Mouse (Mus musculus) kidney, adult 11 months (tissue): Measurements from ENCODE around the gene Orm1.
A peak's percentile ranks its signal among the peaks of the same experiment; 100 is the strongest.

Source experiments
- DNase-seq: peaks from one replicate; pipeline ENCODE4 v3.0.0; 2022

Gene Orm1

DNA sequence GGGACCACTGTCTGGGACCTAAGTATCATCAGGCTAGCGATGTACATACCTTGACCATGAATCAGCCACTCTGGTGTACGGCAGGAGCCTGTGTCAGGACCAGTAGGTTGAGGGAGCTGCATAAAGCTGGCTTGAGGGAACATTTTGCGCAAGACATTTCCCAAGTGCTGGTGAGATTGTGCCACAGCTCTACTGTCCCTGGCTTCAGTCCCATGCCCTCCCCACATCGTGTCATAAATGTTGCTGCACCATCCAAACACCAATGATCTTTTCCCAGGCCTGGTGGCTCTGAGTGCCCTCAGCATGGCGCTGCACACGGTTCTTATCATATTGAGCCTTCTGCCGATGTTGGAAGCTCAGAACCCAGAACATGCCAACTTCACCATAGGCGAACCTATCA lies at the start of gene Orm1:
Orm1 (plus strand) TSS at position 266 of the 400 bp plus-strand sequence.
- no peak for DNase-seq

DNA sequence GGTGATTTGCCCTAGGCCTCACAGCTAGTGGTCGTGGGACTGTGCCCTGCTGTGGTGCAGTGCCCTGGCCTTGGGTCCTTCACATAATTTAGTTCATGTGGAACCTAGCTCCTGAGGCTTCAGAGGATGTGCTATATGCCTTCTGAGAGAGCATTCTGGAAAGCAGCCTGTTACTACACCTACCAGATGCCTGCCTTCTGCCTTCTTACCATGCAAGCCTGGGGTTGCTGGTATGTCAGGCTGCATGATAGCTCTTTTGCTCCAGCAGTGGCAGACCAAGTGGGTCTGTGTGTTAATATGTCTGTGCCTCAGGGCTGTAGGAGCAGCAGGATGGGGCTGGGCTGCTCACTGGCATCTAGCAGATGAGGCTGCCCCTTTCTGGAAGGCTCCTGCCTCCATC lies 48.7 kb upstream of the Orm1 start:
- no peak for DNase-seq

DNA sequence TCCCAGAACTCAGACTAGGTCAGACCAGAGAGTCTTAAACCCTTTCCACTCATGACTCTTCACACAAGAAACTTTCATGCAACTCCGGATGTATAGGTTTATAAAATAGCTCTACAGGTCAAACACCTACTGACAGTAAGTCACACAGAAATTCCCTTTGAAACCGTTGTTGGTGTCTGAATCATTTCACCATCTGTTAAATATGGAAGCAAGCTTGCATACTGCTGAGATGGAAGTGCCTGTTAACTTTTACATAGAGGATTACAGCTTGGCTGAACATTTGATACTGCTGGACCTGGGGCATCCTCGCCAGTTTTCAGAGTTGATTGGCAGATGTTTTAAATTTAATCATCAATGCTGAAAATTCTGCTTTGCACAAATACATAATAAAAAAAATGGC lies 48.1 kb upstream of the Orm1 start:
- no peak for DNase-seq

DNA sequence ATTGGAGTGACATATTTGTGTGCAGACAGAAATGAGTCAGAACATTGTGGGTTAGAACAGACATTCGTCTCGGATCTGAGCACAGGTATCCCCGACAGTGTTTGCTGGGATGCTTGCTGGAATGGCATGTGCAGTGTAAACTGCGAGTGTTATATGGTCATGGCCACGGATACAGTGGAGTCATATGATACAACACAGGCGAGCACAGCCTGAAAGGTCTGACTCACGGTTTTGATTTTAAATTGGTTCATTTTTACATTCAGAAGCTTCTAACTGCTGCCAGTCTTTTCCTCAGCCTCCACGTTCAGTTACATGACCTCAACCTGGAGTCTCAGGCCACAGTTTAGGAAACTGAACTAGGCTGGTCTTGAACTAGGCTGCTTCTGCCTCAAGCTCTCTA lies 47.5 kb upstream of the Orm1 start:
- DNase-seq, result no peak

DNA sequence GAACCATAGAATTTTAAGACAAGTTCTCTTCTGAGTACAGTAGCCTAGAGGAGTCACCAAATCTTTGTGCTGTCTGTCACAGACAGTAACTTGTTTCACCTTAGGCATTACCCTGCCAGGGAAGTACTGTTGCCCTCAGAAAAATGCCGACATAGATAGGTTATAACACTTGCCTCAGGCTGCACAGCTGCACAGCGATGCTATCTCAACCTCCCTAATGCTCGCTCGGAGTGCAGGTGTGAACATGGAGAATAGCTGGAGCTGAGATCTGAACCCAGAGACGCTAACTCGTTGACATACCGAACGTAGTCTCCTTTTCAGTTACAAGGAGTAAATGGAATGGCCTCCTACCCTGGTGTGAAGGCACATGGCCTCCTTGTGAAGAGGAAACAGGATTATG lies 46.2 kb upstream of the Orm1 start:
- no peak for DNase-seq

DNA sequence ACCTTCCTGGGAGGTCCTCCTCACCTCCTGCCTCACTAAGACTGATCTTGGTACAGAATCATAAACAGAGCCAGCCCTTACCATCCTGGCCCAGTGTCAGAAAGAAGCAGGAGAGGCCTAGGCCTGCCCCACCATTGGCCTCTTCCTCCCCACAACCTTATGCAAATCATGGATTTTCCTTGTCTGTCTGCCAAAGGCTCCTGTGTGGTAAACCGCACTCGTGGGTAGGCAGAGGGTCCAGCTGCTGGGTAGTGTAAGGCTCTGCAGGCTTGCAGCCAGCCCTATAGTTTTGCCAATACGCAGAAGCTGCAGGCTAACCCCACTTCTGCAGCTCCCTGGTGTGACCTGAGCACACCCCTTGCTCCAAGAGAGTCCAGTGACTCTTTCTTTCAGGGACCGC lies 41.7 kb upstream of the Orm1 start:
- no peak for DNase-seq

DNA sequence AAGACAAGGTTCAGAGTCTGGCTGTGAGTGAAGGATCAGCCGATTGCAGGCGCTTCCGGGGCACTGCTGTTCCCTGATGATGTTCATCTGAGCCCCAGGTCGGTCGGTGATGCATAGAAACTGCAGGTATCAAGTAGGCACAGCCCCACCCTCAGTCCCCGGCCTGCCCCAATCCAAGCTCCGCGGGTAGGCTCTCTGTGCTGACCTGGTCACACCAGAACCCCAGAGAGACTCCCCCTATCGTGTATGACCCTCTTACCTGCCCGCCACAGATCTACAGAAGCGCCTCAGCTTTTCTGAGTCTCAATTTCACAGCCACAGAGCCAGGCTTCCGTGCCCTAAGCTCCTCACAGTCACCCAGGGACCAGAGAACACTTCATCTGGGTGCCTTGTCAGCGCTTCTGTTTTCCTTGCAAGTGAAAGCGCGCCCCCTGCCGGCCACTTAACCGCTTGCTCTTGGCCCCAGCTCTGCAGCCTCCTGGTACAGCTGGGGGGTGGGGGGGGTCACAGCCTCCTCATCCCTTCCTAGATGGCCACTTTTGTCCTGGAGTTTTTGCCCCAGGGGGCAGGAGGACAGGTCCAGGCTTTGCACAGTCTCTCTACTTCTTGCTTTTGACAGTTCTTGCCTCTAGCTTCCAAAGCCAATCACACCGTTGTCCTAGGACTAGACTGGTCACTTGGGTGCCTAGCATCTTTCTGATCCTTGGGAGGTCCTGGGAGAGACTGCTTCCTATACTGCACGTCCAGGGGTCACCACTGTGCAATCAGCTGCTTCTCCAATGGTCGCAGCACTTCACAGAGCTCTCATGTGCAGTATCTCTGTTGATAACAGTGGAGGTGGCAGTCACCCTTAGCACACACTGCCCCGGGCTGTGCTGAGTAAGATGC lies 36.9 kb upstream of the Orm1 start:
- DNase-seq, result peak; percentile 82

DNA sequence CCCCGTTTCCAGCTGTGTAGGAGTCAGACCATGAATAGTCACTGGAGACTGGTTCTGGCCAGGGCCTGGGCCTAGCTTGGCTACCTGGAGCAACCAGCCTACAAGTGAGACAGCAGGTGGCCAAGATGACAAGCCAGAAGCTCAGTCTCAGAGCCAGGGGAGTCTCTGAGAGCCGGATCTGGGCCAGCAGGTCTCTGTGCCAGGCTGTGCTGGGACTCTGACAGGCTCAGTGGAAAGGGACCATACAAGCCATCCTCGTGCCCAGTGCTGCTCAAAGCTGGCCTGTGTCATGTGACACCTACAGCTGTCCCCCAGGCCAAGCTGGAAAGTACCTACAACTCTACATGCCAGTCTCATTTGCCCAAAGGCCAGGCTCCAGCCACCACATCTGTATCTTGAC lies 36.0 kb upstream of the Orm1 start:
- no peak for DNase-seq

DNA sequence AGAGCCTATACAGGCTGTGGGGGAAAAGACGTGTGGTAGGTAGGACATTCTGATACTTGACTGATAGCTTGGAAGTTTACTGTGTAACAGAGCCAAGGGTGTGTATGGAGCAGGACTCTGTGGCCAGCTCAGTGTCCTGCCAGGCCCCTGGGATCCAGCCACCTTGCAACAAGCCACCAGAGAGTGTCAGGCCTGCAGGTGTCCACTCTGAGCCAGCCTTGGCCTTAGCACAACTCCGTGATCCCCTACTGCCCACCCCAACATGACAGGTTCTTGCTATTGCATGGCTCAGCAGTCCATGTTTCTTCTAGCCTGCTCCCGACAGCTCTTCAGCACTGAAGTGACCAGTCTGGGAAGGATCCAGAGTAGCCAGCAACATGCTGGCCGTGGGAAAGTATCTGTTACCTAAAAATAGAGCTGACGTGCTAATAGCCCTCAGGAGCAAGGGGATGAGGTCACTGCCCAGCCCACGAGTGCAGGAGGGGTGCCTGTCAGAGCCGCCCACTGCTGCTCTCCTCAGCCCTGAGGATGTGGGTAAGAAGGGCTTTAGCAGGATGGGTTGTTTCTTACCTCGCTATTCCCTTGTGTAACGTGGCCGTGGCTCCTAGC lies 34.0 kb upstream of the Orm1 start:
- DNase-seq, result no peak

DNA sequence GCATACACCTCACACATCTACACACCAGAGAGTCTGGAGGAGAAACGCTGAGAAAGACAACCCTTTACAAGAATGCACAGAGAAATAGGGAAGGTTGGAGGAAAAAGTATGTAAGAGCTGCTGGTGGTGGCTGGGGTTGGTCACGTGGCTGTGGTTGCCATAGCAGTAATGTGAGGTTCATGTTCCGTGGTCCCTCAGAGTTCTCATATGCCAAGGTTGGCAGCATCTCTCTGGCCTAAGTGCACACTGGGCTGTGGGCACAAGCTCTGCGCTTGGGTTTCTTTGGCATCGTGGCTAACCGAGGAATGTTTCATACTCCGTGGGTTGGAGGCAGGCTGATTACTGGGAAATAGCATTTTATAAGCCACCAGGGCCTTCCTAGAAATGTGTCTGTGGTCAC lies 32.9 kb upstream of the Orm1 start:
- DNase-seq, result no peak

DNA sequence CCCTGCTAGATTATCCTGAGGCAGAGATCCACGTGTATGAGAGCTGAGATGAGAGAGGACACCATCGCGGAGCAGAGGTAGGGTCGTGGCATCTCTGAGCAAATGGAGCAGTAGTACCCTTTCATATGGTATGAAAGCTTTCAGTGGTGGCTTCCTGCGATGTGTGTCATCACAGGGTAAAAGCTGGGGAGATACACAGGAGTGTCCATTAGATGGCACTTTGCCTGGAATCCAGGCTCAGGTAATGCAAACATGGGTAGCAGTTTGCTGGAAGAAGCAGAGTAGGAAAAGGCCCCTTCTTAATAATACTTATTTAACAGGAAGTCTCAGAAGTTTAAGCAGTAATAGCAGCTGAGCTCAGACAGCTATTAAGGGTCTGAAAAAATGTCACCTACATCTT lies 30.3 kb upstream of the Orm1 start:
- no peak for DNase-seq

DNA sequence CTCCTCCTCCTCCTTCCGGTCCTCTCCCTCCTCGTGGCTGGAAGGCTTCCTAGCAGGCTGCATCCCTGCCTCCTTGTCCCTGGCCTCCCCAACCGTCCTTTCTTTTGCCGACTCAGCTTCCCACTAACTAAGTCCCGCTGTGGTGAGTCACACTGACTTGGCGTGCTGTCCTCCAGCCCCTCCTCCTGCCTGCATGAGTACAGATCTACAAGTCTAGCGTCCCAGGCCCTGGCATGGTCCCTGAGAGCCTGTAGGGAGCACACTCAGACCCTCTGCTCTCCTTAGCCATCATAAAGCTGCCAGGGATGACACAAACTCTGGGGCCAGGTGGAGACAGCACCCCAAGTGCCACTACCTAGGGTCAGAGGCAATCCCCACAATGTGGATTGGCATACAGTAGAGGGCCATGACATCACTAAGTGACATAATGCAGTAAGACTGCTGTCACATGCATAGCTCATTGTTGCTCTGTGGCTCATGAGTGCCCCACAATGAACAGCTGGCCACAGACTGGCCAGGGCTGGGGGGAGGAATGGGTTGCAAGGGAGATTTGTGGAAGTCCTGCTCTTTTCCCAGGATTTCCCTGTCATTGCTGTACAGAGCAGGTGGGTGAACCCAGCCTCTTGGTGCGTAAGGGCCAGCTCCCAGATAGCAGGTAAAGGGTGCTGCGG lies 28.1 kb upstream of the Orm1 start:
- peak; percentile 20 for DNase-seq

DNA sequence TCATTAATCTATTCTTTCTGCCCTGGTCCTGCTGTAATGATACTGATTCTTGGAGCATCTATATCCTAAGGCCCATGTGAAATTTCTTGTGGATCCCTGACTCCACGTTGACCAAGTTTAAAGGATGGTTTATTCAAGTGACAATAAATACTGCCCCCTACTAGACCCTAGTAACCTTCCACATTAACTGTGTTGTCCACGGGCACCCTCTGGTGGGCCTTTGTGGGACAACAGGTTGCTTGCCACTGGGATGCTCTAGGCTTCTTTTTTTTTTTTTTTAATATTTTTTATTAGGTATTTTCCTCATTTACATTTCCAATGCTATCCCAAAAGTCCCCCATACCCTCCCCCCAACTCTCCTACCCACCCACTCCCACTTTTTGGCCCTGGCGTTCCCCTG lies 24.8 kb upstream of the Orm1 start:
- peak; percentile 20 for DNase-seq

DNA sequence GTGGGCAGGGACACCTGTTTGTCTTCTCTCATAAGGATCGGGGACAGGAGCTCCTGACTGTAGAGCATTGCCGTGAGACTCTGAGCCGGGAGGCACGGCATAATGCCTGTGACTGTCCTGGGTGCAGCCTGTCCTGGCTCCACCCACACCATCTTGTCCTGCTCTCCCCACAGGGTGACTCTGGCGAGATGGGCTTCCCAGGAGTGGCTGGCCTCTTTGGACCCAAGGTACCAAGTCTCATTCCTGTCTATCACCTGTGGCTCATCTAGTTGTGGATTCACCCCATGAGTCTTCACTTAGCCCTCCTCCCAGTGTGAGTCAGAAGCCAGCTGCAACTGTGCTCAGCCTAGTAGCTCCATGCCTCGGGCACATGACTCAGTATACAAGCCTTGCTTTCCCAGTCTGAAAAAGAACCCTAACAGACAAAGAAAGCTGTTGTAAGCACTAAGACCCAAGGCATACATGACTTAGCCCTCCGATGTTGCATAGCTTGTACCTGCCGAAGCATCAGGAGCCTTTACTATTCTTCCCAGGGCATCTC lies 21.0 kb upstream of the Orm1 start:
- no peak for DNase-seq

DNA sequence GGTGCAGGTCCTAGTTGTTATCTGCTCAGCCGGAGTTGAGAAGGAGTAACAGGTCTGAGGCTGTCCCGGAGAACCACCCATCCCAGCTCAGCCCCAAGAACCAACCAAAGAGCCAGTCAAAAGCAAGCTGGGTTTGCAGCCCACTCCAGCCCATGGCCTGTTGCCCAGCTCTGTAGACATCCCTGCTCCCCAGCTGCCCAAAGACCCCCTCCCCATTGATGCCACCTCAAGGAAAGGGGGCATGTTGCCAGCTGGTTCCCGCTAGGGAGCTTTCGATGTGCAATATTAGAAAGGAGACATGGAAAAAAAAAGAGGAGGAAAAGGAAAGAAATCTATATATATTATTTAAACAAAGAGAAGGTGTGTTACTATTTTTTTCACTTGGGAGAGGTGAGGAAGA lies 11.0 kb upstream of the Orm1 start:
- no peak for DNase-seq

DNA sequence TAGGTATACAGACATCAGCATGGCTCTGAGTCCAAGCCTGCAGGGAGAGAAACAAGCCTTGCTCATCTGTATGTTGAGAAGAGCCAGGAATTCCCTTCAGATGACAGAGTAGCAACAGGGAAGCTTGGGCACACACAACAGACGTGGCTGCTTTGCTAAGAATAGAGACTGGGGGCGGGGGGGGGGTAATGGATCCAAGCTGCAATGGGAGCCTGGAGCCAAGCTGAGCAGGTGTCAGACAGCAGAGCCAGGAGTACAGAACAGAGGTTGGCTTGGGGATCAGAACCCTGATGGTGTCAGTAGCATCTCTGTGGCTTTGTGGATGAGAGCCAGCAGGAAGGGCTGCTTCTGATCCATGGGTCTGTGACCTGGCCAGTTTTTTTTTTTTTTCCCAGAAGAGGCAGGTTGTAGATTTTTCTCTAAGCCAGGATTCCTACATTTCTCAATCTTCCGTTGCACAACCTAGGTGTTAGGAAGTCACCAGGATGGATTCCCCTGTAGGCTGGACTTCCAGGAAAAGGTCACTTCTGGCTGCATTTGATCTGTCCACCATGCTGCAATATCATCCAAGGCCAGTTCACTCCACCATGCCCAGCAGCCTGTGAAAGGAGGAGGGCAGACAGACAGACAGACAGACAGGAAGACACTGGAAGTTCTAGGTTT lies 5.8 kb upstream of the Orm1 start:
- no peak for DNase-seq

DNA sequence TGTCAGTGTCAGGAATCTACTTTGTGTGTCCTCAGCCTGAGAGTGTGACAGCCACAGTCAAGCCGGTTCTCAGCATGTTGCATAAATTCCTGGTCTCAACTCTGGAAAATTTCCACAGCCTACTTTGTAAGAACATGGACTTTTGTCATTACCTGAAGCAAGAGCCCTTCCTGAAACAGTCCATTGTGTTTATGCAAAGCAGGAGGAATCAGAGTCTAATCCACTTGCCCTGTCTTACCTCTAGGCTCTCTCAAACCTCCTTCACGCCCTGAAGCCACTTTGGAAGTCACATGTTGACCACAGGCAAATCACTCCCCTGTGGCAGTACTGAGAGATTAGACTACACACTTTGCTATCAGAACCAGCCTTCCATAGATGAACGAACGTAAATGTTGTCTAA lies 1.9 kb upstream of the Orm1 start:
- no peak for DNase-seq

DNA sequence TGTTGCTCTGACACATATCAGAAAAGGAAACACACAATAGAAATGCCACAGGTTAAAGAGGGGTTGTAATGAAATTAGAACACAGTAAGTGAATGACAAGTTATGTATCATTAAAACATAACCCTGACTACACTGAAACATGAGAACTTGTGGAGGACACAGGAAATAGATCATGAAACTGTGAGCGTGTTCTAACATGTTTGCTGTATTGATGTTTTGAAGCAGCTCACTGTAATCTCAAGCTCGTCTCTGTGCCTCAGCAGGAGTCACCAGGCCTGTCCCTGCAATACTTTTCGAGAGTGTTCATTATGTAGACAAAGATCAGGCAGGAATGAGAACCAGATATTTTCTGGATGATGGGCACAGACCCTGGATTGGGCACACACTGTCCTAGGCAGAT lies 752 bp upstream of the Orm1 start:
- DNase-seq, result no peak

DNA sequence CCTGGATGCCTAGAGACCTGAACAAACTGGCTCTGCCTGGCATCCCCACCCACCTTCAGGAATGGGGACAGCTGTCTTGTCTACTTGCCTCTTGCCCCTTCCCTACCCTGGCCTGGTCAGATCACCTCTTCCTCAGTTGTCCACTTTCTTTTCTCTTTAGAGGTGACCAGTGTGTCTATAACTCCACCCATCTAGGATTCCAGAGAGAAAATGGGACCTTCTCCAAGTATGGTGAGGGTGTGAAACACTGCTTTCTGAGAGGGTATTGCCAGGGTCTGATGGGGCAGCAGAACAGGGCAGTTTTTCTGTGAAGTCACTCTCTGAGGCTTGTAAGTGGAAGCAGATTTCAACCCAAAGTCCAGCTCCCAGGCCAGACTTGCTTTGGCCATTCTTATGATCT lies 901 bp downstream of the Orm1 start:
- no peak for DNase-seq

DNA sequence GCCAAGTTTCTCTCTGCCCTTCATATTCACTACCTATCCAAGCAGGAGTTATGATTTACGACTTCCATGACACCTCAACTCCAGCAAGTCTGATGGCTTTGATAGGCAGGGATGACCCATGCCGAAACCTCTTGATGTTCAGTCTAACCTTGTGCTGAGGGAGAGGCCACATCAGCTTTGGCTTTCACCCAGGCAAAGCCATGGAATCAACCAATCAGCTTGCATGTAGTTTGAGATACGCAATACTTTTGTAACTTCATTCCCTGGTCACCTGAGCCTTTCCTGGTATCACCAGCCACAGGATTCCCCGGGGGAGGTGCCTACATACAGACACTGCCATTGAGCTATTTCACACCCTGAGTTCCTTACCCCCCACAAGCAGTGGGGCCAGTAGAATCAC lies 2.3 kb downstream of the Orm1 start:
- DNase-seq, result no peak

DNA sequence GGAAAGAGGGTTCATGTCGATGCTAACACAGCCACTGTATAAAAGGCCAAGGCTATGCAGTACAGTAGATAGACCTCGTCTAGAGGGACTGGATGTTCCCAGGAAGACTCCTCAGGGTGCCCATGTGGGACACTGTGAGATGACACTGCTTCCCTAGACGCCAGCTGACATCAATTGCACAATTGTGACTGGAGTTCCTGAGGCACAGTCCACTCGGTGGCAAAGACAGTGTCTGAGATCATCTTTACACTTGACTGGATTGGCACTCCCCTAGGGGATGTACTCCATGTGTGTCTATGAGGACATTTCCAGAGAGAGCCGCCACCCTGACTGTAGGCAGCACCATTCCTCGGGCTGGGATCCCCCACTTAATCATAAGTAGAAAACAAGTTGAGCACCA lies 4.2 kb downstream of the Orm1 start:
- DNase-seq, result no peak

DNA sequence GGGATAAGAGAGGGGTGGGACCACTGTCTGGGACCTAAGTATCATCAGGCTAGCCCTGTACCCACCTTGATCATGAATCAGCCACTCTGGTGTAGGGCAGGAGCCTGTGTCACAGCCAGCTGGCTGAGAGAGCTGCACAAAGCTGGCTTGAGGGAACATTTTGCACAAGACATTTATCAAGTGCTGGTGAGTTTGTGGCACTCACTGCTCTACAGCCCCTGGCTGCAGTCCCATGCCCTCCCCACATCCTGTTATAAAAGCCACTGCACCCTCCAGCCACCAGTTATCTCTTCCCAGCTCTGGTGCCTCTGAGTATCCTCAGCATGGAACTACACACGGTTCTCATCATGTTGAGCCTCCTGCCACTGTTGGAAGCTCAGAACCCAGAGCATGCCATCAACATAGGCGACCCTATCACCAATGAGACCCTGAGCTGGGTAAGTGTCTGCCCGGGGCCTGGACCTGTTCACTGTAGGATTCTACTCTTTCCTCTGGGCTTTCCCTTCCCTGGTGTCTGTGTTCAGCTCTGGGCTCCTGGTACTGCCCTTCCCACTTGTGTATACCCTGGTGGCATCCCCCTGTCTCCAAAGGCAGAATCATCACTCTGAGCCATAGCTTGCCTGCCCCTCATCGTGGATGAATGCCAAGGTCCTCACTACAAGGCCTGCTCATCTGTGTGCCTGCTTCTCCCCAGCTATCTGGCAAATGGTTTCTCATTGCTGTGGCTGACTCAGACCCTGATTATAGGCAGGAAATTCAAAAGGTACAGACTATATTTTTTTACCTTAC lies 11.7 kb downstream of the Orm1 start, which contains the start of gene Orm3:
Orm3 (plus strand) TSS at position 286 of the 789 bp plus-strand sequence.
- no peak for DNase-seq
